Mouse (Mus musculus): ENCODE results near the gene Srrm3.

GRCm38 (mm10) chr5:135906846-135907245, 100.2 kb downstream of the Srrm3 start:
- TF ChIP-seq POLR2A (IDR thresholded peaks at IDR 0.05; ENCODE audit: extremely low read depth, insufficient read depth, low read length) (no peak), CTCF (IDR thresholded peaks at IDR 0.05; ENCODE audit: low read depth, low read length) (no peak)
